Mouse (Mus musculus) thymus, postnatal 14 days (tissue): ENCODE data around the gene Slc22a17.
A peak's percentile ranks its signal among the peaks of the same experiment; 100 is the strongest.

ENCODE experiments used
- DNase-seq: peaks from one replicate; pipeline ENCODE4 v3.0.0; 2021

Slc22a17 gene

GRCm38 (mm10) chr14:54894296-54895151 lies 18.4 kb downstream of the Slc22a17 start:
- no peak for DNase-seq

- peak; percentile 96 for DNase-seq
These were observed 19.2 kb downstream of the Slc22a17 start for GRCm38 (mm10) chr14:54893651-54894181.

- no peak for DNase-seq
These were observed 20.7 kb downstream of the Slc22a17 start, which contains the start of gene Pabpn1 for GRCm38 (mm10) chr14:54892200-54892599. Pabpn1 (plus strand) TSS chr14:54892500.

- no peak for DNase-seq
These were observed 27.6 kb downstream of the Slc22a17 start for GRCm38 (mm10) chr14:54885309-54885708.

GRCm38 (mm10) chr14:54884022-54884712 lies 28.8 kb downstream of the Slc22a17 start:
- DNase-seq = no peak

- peak; percentile 32 for DNase-seq
These were observed 29.5 kb downstream of the Slc22a17 start, which contains the start of the genes Bcl2l2 and Gm20521 for GRCm38 (mm10) chr14:54883154-54884021. Bcl2l2 (plus strand) TSS chr14:54883377. Gm20521 (plus strand) TSS chr14:54883441.

GRCm38 (mm10) chr14:54877048-54877715 lies 35.8 kb downstream of the Slc22a17 start, which contains the start of gene Ppp1r3e:
Ppp1r3e (minus strand) TSS chr14:54877550.
- DNase-seq = peak; percentile 67

- peak; percentile 86 for DNase-seq
These were observed 36.3 kb downstream of the Slc22a17 start for GRCm38 (mm10) chr14:54876539-54877047.

- no peak for DNase-seq
These were observed 36.9 kb downstream of the Slc22a17 start for GRCm38 (mm10) chr14:54875844-54876538.

GRCm38 (mm10) chr14:54874165-54874564 lies 38.8 kb downstream of the Slc22a17 start:
- no peak for DNase-seq

- DNase-seq = no peak
These were observed 42.1 kb downstream of the Slc22a17 start, which contains the start of gene Homez for GRCm38 (mm10) chr14:54870861-54871260. Homez (minus strand) TSS chr14:54870961.

GRCm38 (mm10) chr14:54868026-54868425 lies 44.9 kb downstream of the Slc22a17 start:
- no peak for DNase-seq

- peak; percentile 56 for DNase-seq
These were observed 46.0 kb downstream of the Slc22a17 start for GRCm38 (mm10) chr14:54866936-54867335.

GRCm38 (mm10) chr14:54866268-54866667 lies 46.7 kb downstream of the Slc22a17 start:
- DNase-seq = no peak

- DNase-seq = no peak
These were observed 47.3 kb downstream of the Slc22a17 start for GRCm38 (mm10) chr14:54865626-54866025.

GRCm38 (mm10) chr14:54864313-54865036 lies 48.5 kb downstream of the Slc22a17 start:
- no peak for DNase-seq

- peak; percentile 85 for DNase-seq
These were observed 49.2 kb downstream of the Slc22a17 start for GRCm38 (mm10) chr14:54863501-54864312.

- peak; percentile 71 for DNase-seq
These were observed 52.4 kb downstream of the Slc22a17 start for GRCm38 (mm10) chr14:54860511-54860910.

- DNase-seq = no peak
These were observed 55.0 kb downstream of the Slc22a17 start for GRCm38 (mm10) chr14:54857891-54858290.
